Mouse (Mus musculus): ENCODE data around the gene Ruvbl2. TPM values are rescaled to one million over a fixed set of nuclear protein-coding genes. Genes with fewer than 3 reads are reported as not detected.

Ruvbl2 gene
- total RNA-seq, 2 experiments from 2014 or later = 34.6 to 37.7 TPM

- peak; percentile 100 for DNase-seq (ENCODE audit: low spot score in 2 of 2)
These were observed 3.5 kb downstream of the Ruvbl2 start, which contains the start of gene Gys1 for GRCm38 (mm10) chr7:45434203-45435015. Gys1 (plus strand) TSS chr7:45434844.

- DNase-seq (ENCODE audit: low spot score in 2 of 2) = no peak
These were observed 4.1 kb downstream of the Ruvbl2 start for GRCm38 (mm10) chr7:45433835-45434202.

DNA sequence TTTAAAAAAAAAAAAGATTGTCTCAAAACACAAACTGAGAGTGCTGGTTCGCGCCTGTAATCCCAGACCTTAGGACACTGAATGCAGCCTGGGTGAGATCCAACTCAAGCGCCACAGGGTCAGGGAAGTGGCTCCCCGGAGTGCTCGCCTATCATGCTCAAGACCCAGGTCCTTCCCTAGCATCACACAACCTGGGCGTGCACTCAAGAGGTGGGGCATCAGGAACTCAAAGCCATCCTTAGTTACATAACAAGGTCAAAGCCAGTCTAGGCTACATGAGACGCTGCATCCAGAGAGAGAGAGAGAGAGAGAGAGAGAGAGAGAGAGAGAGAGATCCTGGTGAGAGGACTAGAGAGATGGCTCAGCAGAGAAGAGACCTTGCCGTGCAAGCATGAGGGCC, 11.3 kb downstream of the Ruvbl2 start:
- no peak for DNase-seq (ENCODE audit: low spot score in 2 of 2)

DNA sequence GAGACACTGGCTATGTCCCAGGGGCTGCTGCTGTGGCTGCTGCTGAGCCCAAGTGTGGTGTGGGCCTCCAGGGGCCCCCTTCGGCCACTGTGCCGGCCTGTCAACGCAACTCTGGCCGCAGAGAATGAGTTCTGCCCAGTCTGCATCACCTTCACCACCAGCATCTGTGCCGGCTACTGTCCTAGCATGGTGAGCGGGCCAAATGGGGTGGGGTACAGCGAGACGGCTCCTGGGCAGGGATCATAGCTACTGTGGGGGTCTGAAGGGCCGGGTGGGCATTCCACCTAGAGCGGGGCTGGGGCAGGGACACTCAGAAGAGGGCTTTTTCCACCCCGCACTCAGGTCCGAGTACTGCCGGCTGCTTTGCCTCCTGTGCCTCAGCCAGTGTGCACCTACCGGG, 16.7 kb downstream of the Ruvbl2 start:
- no peak for DNase-seq (ENCODE audit: low spot score in 2 of 2)

DNA sequence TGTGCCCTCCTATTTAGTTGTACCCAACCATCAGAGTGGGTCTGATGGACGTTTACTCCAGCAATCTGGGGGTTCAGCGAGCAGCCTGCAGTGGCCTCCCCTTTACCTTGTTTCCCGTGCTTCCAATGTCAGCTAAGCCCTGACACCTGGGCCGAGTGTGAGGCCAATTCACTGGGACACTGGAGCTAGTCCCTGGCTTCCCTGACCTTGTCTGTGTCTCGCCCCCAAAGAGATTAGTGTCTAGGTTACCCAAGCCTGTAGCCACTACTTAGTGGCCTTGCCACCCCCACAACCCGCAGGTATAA, 17.3 kb downstream of the Ruvbl2 start, which contains the start of gene Lhb:
Gene Lhb, plus strand, starts transcription at position 206 of the 305 bp plus-strand sequence.
- no peak for DNase-seq (ENCODE audit: low spot score in 2 of 2)

GRCm38 (mm10) chr7:45419859-45420614, 17.9 kb downstream of the Ruvbl2 start:
- no peak for DNase-seq (ENCODE audit: low spot score in 2 of 2)

DNA sequence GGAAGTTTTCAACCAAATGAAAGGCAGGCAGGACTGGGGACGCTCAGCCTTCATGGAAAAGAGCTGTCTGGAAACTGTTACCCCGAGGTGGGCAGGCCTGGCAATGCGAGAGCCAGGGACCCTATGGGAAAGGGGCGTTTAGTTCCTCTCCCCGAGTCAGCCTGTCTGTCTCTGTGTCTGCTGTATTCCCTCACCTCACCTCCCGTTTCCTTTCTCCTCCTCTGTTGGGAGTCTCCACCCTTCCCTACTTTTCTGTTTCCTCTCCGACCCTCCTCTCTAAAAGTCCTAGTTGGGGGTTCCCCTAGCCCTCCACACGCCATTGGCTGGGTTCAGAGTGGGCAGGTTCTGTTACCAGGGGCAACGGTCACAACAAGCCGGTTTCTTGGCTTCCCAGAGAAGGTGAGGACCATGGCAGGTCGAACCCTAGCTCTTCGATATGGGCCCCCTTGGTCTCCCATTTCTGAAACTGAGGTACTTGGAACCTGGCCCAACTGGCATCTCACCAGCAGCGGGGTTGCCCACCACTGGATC, 19.9 kb downstream of the Ruvbl2 start:
- no peak for DNase-seq (ENCODE audit: low spot score in 2 of 2)

- peak in 1 of 2 experiments; percentile 35 for DNase-seq (ENCODE audit: low spot score in 2 of 2)
These were observed 22.3 kb downstream of the Ruvbl2 start for GRCm38 (mm10) chr7:45415636-45416035.

DNA sequence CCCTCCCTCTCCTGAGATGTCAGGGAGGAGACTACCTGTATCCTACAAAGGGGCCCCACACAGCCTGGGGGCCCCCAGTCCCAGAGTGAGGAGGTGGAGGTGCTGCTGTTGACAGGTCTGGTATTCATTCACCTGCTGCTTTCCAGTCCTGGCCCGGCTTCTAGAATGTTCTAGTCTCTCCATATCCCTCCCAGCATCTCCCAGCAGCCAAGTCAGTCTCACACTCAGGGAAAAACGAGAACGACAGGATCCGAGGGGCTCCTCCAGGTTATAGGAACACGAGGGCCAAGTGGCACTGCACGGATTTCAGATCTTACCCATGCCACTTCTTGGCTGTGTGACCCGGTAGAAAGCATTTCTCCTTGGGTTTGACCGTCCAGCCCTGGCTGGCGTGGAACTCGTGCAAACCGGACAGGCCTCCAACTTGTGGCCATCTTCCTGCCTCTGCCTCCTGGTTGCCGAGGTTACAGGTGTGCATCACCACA, 23.1 kb downstream of the Ruvbl2 start:
- DNase-seq (ENCODE audit: low spot score in 2 of 2) = no peak

DNA sequence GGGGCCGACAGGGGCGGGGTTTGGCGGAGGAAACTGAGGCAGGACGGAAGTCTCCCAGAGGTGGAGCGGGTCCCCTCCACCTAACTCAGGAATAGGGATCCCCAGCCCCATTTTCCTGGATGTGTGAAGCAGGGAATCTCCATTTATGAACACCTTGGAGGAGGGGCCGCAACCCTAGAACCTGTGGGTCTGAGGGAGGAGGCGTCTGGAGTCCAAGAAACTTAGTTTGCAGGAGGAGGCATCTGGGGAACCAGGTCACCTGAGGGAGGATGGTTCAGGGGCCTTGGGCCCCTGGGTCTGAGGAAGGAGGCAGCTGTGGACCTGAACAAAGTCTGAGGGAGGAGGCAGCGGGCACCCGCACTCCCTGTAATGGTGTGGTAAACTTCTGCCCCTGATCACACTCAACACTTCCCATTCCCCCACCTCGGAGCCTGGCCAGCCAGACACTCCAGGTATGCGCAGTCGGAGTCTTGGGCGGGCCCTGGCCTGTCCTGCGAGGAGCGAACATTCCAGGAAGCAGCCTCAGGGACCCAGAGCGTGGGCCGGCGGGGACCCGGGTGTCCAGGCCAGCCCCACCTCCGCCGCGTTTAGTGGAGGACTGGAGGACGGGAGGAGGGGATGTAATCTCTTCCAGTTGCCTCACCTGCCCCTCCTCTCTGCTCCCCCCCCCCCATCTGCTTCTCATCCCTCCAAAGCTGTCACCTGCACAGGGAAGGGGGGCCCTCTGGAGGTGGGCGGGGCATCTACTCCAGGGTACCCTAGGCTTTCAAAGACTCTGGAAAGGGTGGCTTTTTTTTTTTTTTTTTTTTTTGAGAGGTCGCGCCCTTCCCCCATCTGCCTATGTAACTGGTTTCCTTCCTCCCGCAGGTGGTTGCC, 23.8 kb downstream of the Ruvbl2 start:
- no peak for DNase-seq (ENCODE audit: low spot score in 2 of 2)

GRCm38 (mm10) chr7:45413113-45413863, 24.6 kb downstream of the Ruvbl2 start, which contains the start of gene Ntf5:
Ntf5 (plus strand) TSS chr7:45413695.
- DNase-seq (ENCODE audit: low spot score in 2 of 2) = no peak

DNA sequence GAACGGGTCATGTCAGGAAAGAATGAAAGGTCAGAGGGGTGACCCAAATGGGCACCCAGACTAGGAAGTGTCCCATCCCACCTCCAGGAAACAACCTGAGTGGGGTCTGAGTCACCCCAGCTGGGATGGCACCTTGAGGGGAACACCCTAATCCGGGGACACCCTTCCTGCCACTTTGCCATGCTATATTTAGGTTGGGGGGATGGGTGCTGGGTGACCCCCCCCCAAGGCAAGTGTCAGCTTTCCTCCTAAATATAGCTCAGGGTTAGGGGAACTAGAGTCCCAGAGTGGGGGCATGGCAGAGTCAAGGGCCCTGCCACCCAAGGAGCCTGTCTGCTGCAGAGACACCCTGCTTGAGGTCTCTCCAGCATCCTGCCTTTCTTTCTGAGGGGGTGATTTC, 25.5 kb downstream of the Ruvbl2 start:
- DNase-seq (ENCODE audit: low spot score in 2 of 2) = no peak

DNA sequence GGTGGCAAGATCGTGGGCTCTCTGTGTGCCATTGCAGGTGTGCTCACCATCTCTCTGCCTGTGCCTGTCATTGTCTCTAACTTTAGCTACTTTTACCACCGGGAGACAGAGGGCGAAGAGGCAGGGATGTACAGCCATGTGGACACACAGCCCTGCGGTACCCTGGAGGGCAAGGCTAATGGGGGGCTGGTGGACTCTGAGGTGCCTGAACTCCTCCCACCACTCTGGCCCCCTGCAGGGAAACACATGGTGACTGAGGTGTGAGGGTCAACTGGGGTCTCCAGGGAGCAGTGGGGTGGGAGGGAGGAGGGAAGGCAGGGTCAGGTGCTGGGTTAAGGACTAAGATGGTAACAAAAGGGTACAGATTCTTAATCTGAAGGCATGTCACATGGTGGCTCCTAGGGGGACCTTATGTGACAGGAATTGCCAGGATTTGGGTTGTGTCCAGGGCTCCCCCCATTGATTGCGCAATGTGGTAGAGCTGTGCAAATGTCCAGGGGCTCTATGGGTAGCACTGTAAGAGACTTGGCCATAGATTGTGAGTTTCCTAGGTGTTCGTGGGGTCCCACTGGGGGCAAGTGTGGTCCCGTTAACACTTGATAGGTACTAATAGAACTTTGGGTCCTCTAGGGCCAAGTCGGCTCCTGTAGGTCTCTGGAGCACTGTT, 28.3 kb downstream of the Ruvbl2 start:
- no peak for DNase-seq (ENCODE audit: low spot score in 2 of 2)

DNA sequence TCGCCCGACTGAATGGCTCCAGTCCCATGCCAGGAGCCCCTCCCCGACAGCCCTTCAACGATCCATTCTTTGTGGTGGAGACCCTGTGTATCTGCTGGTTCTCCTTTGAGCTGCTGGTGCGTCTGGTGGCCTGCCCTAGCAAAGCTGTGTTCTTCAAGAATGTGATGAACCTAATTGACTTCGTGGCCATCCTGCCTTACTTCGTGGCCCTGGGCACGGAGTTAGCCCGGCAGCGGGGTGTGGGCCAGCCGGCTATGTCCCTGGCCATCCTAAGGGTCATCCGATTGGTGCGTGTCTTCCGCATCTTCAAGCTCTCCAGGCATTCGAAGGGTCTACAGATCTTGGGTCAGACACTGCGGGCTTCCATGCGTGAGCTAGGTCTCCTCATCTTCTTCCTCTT, 28.9 kb downstream of the Ruvbl2 start:
- DNase-seq (ENCODE audit: low spot score in 2 of 2) = no peak

- no peak for DNase-seq (ENCODE audit: low spot score in 2 of 2)
These were observed 29.5 kb downstream of the Ruvbl2 start for GRCm38 (mm10) chr7:45408351-45408750.

DNA sequence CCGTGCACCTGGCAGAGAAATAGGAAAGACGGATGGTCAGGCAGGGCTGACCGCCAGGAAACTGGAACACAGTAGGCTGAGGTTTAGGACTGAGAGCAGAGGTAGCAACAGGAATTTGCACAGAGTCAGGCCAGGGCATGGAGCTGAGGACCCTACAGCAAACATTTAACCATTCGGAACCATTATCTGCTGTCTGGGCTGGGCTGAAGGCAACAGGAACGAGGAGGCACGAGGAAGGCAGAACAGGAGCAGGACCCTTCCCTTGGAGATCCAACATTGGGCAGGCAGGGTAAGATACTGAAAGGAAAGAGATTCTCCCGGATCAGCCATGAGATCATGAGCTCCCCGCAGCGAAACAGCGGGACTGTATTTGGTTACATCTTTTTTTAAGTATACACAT, 30.1 kb downstream of the Ruvbl2 start:
- no peak for DNase-seq (ENCODE audit: low spot score in 2 of 2)

GRCm38 (mm10) chr7:45406157-45407156, 31.4 kb downstream of the Ruvbl2 start:
- DNase-seq (ENCODE audit: low spot score in 2 of 2) = no peak
